Mouse (Mus musculus): ENCODE data around the gene Zdhhc8.

GRCm38 (mm10) chr16:18247521-18248399 lies 12.8 kb upstream of the Zdhhc8 start:
- TF ChIP-seq POLR2A (IDR thresholded peaks at IDR 0.05; ENCODE audit: insufficient read depth, low read depth, low read length) (no peak), CTCF (IDR thresholded peaks at IDR 0.05; ENCODE audit: insufficient read depth, low read depth, low read length) (no peak)
